Mouse (Mus musculus) small intestine, adult 2 months (tissue): Measurements from ENCODE around the gene 3110082J24Rik.

ENCODE experiments used
- CTCF ChIP-seq: fragments of 200-500 bp; IDR thresholded peaks from 2 replicates; pipeline ENCODE4 v1.5.1; 2012; ENCODE audit warnings: low read depth, mild to moderate bottlenecking, control low read depth, inconsistent platforms, low read length, moderate library complexity, mixed read lengths; ENCODE audit not compliant: insufficient replicate concordance, insufficient read length; ENCODE audit errors: extremely low read depth
- POLR2A ChIP-seq: fragments of 200-500 bp; IDR thresholded peaks from 2 replicates; pipeline ENCODE4 v1.6.1; 2012; ENCODE audit warnings: low read depth, mild to moderate bottlenecking, control low read depth, inconsistent platforms, low read length, moderate library complexity

DNA sequence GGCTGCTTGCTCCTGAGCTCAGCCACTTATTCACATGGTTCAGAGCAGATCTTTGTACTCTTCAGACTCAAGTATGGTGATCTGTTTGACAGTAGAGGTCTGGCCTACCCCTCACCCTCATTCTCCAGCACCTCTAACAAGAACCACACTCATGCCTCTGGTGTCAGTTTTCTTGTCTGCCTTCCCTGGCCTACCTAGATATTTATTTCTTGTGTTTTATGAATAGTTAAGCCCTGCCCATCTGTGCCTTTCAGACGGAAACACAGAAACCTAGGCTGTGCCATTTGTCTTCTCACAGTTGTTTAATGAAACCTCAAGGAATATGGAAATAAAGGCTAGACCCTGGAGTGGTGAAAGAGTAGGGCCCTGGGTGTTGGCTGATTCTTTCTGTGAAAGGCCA, 12.1 kb upstream of the 3110082J24Rik start:
- TF ChIP-seq POLR2A (no peak), CTCF (no peak)
